12 mouse cellular contexts compared by ENCODE assay signal in the genomic region with DNA sequence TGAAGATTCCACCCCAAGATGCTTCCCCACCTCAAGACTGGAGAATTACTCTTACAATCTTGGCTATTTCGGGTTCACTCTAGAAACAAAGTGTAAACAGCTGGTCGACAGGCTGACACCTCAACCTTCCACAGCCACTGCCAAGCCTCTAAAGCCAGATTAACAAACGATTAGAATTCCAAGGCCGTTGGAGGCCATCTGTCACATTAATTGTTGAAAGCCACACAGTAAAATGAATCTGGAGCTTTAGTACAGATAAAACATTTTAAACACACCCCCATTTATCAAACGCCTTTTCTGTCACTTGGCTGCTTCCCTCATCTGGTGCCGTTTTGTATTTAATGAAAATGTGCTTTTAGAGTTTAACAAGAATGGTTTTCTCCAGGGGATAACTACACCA.
DNase-seq lines count a peak whose midpoint lies in the region; ATAC-seq lines count a peak whose summit lies in the region.
"Had no signal": no experiment of that assay in that cellular context is flagged by ENCODE, and none has a peak within 500 bp of the region (broad histone marks: within the 10 kb centered on the region; RNA-seq: fewer than 3 reads in every experiment).

No protein-coding gene starts in this region.

- ATAC-seq in forebrain, embryonic 13.5 days = peak; percentile 65; the same call in 1 of the 2 replicates

- H3K4me1 ChIP-seq in forebrain, embryonic 13.5 days = 0 out of 2 replicates have a peak, but pooled peaks cover 5% of the 10 kb centered on the region
- no peaks in the 10 kb centered on the region for H3K4me1 ChIP-seq in forebrain, embryonic 10.5 days
- H3K4me1 ChIP-seq: stomach, embryonic 15.5 days had no signal

- no peaks in the 10 kb centered on the region for H3K9me3 ChIP-seq in forebrain, embryonic 13.5 days (replicated peaks)
- no peaks in the 10 kb centered on the region for H3K9me3 ChIP-seq in forebrain, embryonic 10.5 days
- H3K9me3 ChIP-seq: stomach, embryonic 15.5 days had no signal

- no peak overlapping the region for H3K4me3 ChIP-seq in forebrain, embryonic 13.5 days
- H3K4me3 ChIP-seq in forebrain, embryonic 10.5 days = no peak overlapping the region
- H3K4me3 ChIP-seq: stomach, embryonic 15.5 days had no signal

- H3K27ac ChIP-seq in forebrain, embryonic 13.5 days = no peak overlapping the region
- H3K27ac ChIP-seq in forebrain, embryonic 10.5 days = no peak overlapping the region
- H3K27ac ChIP-seq: macrophage; stomach, embryonic 15.5 days had no signal

- no peak overlapping the region for H3K9ac ChIP-seq in forebrain, embryonic 13.5 days
- H3K9ac ChIP-seq: stomach, embryonic 15.5 days had no signal

- no peak for DNase-seq in forebrain, embryonic 10.5 days (ENCODE audit: extremely low spot score, low spot score)
- peak; percentile 79 for DNase-seq in brain, adult 2 months (ENCODE audit: low read depth, low spot score)
- peak; percentile 45 to 60 for DNase-seq in cerebellum, postnatal 25 days
- DNase-seq in layer of hippocampus, adult 9-11 months = peak; percentile 21
- no peak for DNase-seq in right cerebral cortex, postnatal 14 days
- DNase-seq in left cerebral cortex, adult 8-10 months (ENCODE audit: low spot score in 2 of 2) = no peak
- no peak for DNase-seq in right cerebral cortex, postnatal 25 days
- DNase-seq: adrenal gland, postnatal 14 days; B cell, adult 2 months had no signal

- no peaks in the 10 kb centered on the region for H3K36me3 ChIP-seq in forebrain, embryonic 13.5 days (ENCODE audit: poor library complexity, severe bottlenecking)
- H3K36me3 ChIP-seq in forebrain, embryonic 10.5 days (replicated peaks) = no peaks in the 10 kb centered on the region
- H3K36me3 ChIP-seq: stomach, embryonic 15.5 days had no signal

- H3K4me2 ChIP-seq in forebrain, embryonic 13.5 days = no peak overlapping the region
- H3K4me2 ChIP-seq: stomach, embryonic 15.5 days had no signal

- no peaks in the 10 kb centered on the region for H3K27me3 ChIP-seq in forebrain, embryonic 13.5 days
- H3K27me3 ChIP-seq in forebrain, embryonic 10.5 days (ENCODE audit: poor library complexity, severe bottlenecking) = no peaks in the 10 kb centered on the region
- H3K27me3 ChIP-seq: stomach, embryonic 15.5 days had no signal

- WGBS in forebrain, embryonic 13.5 days = 35% methylated on average over 6 of the region's 6 CpGs
- 66% methylated on average over 6 of the region's 6 CpGs for WGBS in forebrain, embryonic 10.5 days

Comparison
In these comparisons a context has a peak if more than half of its experiments do, and no peak if none do; other contexts are left out.
1. DNase-seq: peak in brain, adult 2 months (single experiment), cerebellum, postnatal 25 days (2 of 2) and layer of hippocampus, adult 9-11 months (single experiment); none in forebrain, embryonic 10.5 days (single experiment), right cerebral cortex, postnatal 14 days (single experiment), left cerebral cortex, adult 8-10 months (0 of 2) and right cerebral cortex, postnatal 25 days (single experiment).